Mouse (Mus musculus) right cerebral cortex, postnatal 36 days (tissue): ENCODE measurements around the gene Dus3l.

Experiments used
- DNase-seq, 2 experiments: peaks; one replicate each; pipeline ENCODE4 v3.0.0; 2022; ENCODE audit warnings: low spot score in 2 of 2, mixed read lengths in 1 of 2

The Dus3l gene

DNA sequence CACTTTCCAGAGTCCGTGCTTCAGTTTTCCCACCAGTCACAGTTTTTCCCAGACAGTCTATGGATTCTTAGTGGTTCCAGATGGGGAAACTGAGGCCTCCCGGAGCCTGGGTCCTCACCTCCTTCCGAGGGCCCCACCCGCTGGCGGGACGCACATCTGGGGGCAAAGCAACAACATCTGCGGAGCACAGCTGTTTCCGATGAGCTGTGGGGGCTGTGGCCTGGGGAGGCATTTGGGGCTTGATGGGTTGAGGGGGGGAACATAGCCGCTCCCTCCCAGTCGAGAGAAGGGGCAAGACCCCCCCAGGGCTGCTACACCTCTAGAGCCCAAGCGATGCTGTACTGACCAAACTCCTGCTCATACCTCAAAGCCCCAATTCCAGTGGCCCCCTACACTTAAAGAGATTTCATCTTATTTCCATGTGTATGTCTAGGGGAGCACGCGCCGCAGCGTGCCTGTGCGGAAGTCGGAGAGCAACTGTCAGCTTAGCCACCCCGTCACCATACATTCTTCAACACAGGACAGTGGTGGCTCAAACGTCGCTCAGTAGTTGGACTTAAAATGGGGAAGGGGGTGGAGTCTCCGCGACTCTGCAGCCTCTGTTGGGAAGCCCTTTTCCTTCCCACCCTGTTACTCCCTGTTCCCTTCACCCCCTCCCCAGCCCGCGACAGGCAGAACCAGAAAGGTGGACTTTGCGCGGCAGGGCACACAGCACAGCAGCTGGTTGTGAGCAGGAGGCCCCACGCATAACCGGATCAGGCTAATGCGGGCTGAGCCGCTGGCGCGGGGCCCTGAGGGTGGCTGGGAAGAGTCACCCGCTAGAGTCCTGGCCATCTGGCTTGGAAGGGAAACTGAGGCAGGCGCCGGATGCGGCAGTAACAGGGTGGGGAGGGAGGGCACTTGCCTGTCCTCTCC, 10.0 kb upstream of the Dus3l start:
- DNase-seq, result no peak

DNA sequence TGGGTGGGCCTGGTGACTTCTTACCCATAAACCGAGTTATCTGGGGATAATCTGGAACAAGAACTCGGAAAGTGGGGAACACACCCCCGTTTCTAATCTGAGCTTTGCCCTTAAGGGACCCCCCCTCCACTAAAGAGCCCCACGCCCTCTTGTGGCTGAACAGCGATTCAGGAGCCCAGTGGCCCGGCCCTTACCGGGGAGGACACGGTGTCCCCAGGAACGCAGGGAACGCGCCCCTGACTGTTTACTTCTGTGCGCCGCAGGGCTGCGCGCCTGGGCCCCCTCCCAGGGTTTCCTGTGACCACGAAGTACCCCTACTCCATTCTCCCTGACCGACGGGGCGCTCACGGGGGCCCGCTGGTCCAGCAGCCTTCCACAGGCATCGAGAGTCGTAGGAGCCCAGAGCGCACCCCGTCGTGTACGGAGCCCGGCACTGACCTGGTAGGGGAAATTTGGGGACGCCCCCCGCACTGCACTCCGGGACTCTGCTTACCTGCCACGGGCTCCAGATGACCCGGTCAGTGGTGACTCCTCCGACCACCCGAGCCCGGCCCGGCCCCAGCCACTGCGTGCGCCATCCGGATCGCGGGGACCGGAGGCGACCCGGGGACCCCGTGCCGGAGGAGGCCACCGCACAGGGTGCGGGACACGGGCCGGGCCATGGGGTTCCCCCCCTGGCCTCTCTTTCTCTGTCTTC, 7.7 kb upstream of the Dus3l start:
- no peak for DNase-seq

DNA sequence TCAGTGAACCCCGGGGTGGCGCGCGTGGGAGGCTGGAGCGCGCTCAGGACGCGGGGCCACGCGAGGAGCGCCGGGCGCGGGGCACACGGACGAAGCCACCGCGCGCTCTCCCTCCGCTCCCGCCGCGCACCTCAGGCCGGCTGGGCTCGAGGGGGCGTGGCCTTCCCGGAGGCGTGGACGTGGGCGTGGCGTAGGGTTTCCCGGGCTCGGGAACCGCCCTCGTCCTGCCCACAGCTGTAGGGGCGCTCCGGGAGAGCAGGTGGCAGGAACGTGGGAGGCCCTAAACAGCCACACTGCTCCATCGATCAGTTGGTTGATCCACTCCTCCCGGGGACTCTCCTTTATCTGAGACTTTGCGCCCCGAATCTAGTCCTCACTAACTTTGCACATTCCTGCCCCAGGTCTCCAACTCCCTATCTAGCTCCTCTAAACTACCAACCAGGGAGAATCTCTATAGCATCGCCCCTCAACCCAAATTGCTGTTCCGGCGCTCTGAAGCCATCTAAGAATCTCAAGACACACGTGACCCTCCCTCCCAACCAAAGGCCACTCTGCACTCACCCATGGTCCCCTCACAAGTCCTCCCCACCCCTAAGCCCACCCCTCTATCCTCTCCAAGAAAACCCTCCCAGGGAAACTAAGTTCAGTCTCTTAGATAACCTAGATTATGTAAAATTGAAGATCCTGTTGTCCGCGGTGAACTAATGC, 7.0 kb upstream of the Dus3l start, which contains the start of gene Nrtn:
Gene Nrtn (minus strand): TSS at position 115 of the 708 bp plus-strand sequence.
- no peak for DNase-seq

DNA sequence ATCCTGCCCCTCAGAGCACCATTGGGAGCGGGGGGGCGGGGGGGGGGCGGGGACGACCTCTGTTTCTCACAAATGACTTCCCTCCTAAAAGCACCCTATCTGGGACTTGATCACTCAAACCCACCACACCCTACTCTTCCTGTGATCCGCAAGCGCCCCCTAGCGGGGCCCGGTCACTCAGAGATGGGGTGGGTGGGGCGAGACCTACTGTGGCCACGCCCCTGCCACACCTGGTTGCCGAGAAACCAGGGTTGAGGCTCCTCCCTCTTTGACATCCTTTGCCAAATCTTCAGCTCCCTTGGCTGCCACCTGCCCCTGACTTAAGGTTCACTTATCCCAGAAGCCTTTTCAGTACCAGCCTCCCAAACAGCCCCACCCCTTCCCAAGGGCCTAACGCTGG, 6.4 kb upstream of the Dus3l start:
- DNase-seq, result no peak

DNA sequence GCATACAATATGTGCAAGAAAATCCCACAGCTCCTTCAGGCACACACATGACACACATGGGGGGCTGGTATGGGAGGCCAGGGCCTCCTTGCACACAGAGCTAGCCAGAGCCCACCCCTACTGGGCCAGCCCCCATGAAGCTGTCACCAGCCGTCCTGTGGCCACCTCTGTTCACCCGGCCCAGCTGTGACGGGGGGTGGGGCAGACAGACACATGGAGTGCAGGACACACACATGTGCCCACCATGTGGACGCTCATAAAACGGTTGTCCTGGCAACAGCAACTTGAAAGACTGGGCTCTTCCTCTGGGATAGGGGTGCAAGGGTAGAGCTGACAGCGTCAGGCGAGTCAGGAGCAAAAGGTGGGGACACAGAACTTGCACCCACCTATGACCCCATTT, 5.3 kb upstream of the Dus3l start:
- DNase-seq, result no peak

DNA sequence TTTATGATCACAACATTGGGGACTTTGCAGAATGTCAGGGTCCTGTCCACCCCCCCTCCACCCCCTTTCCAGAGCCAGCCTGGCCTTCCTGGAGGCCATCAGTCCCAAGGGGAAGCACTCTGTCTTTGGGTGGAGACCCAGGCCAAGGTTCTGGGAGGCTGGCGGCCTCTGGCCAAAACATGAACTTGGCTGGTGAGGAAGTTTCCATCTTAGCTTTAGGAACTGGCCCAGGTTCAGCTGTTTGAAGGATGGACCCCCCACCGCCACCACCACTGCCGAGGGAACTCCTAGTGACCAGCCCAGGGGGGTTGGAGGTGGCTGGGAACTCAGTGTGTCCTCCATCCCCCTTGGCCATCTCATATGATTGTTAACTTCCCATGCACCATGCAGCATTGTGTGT, 3.5 kb upstream of the Dus3l start:
- no peak for DNase-seq

DNA sequence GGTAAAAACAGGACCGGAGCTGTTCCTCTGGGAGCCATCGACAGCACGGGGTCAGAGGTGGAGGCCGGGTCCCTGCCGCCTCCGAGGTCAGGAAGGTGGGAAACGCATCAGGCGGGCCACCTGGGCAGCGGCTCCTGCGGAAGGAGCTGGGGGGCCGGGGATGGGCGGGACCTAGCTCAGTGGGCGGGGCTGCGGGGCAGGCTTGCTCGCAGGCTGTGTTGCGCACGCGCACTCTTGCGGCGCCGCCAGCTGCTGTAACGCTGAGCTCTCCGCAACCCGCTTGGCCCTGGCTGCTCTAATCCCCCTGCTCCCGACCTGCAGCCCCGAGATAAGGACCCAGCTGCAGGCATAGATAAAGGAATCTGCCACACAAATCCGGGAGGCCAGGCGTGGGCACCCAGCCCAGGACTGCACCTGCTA, 2.6 kb upstream of the Dus3l start:
- DNase-seq, result peak; percentile 73 to 77

DNA sequence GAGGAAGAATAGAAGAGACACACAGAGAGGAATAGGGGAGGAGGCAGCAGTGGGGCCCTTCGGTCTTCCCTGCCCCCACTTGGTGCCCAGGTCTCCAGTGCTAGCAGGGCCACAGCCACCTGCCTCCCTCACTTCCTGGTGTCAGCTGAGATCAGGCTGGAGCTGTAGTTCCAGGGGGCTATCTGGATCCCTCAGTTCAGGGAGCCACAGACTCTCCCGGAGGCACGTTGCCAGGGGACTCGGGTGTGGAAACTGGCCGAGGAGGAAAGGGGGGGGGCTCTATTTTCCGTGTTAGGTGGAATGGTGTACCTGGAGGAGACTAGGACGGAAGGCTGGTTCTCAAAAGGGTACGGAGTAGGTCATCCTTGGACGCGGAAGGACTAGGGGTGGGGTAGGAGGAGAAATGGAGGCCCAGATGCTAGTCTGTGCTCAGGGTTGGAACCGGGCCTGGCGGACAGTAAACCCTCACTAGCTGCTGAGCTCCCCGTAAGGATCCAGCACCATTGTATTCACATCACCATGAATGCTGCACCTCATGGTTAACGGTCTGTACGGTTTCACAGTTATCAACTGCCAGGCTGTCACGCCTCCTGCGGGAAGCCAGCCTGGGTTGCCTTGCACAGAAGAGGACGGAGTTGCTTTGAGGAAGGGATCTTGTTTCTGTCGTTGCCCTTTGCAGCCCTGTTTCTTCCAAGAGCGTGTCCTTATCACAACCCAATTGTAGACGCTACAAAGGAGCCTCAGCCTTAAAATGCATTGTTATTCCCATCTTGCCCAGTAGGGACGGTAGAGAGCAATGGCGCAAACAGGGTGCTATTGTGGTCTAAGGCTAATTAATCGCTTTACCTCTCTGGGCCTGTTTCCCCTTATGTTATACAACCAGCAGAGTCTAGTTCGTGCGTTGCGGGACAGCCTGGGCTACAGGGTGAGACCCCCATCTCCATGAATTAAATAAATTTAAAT, 1.5 kb upstream of the Dus3l start:
- no peak for DNase-seq

DNA sequence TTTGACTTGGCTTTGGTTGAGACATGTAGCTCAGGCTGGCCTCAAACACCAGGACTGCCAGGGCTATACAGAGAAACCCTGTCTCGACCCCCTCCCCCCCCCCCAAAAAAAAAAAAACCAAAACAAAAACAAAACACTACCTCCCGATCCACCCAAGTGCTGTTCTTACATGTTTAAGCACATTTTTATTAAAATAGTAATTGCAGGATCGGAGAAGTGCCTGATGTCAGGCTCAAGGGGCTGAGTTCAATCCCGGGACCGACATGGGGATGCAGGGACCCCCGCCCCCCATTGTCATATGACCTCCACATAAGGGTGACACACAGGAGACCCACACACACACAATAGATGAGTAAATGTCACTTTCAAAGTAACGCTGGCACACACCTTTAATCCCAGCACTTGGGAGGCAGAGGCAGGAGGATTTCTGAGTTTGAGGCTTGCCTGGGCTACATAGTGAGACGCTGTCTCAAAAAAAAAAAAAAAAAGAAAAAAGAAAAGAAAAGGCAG, 761 bp upstream of the Dus3l start:
- no peak for DNase-seq

DNA sequence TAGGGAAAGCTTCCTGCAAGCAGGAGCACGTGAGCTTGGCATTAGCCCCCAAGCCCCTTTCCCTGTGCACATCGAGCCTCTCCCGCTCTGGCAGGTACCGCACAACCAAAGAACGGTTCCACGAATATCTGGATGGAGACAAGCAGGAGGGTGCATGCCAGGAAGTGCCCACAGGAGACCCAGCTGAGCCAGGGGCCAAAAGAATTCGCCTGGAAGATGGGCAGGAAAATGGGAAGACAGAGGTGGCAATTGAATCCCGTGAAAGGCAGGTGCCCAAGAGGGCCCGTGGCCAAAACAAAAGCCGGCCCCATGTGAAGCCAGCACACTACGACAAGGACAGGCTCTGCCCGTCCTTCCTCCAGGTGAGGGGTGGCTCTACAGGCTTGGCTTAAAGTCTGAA, 874 bp downstream of the Dus3l start:
- DNase-seq, result no peak

DNA sequence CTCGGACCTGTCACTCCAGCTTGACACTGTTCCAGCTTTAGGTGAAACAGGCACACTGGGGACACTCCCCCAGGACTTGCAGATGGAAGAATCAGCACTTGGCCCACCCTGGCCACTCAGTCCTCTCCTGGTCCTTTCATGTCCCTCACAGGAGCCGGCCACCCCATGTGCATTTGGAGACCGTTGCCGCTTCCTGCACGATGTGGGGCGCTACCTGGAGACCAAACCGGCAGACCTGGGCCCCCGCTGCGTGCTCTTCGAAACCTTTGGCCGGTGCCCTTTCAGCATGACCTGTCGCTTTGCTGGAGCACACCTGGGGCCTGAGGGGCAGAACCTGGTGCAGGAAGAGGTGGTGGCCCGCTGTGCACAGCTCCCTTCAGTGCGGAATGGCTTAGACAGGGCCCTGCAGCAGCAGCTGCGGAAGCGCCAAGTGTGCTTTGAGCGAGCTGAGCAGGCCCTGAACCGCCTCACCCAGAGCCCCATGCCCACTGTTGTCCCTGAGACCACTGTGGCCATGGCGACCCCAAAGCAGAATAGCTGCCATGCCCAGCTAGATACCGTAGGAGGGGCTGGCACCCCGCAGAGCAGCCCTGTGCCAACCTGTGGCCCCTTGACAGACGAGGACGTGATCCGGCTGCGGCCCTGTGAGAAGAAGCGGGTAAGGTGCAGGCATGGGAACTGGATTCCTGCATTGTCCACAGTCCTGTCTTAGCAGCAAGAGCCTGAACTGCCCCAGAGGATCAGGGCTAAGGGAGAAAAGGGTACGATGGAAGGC, 2.3 kb downstream of the Dus3l start:
- no peak for DNase-seq

DNA sequence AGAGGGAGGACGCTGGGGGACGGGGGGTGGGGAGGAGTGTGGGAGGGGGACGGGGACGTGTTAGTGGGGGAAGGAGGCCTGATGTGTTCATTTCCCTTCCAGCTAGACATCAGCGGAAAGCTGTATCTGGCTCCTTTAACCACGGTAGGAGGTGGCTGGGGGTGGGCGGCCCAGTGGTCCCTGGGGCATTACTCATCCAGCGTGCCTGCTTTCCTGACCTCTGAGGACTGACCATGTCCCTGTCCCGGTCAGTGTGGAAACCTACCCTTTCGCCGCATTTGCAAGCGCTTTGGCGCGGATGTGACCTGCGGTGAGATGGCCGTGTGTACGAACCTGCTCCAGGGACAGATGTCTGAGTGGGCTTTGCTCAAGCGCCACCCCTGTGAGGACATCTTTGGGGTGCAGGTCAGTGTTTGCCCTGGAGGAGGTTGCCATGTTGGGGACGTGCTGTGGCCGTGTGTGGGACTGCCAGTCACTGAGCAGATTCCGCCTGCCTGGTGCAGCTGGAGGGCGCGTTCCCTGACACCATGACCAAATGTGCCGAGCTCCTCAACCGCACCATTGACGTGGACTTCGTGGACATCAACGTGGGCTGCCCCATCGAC, 3.1 kb downstream of the Dus3l start:
- DNase-seq, result no peak

DNA sequence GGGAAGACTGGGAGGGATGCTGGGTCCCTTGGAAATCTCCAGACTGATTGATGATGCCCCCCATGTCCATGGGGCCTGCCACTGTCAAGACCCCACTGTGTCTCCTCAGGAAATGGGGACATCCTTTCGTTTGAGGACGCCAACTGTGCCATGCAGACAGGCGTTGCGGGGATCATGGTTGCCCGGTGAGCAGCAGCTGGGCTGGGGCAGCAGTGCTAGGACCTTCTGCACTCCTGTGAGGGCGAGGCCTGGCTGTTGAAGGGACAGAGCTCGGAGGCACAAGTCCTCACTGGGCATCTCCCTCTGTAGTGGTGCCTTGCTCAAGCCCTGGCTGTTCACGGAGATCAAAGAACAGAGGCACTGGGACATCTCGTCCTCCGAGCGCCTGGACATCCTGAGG, 4.4 kb downstream of the Dus3l start:
- DNase-seq, result no peak

DNA sequence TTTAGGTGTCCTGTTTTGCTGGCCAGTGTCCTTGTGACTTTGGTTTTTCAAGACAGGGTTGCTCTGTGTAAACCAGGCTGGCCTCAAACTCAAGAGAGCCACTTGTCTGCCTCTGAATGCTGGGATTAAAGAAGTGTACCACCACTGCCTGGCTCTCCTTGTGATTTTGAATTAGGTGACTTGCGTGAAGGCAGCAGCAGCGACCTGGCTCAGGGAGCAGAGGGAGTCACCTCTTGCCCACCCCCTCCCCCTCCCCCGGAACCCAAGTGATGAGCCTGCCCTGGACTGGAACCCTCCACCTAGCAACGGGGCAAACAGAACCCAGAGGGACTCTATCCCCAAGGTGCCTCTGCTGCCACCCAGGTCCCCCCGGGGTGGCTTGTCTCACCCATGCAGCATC, 5.4 kb downstream of the Dus3l start, which contains the start of gene Prr22:
Gene Prr22 (plus strand): TSS at position 301 of the 400 bp plus-strand sequence.
- DNase-seq, result no peak

DNA sequence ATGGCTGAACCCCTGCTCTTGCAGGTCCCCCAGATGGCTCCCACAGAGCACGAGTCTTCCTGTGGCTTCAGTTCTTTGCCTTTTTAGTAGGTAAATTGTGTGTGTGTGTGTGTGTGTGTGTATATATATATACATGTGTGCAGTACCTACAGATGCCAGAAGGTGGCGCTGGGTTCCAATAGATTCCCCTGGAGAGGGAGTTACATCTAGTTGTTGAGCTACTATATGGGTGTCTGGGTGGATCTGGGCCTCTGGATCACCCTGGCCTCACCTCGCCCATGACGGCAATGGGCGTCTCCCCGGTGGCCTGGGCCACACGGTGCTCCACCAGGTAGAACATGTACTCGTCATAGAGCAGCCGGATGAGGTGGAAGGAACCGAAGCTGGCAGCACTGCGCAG, 13.0 kb downstream of the Dus3l start:
- no peak for DNase-seq

DNA sequence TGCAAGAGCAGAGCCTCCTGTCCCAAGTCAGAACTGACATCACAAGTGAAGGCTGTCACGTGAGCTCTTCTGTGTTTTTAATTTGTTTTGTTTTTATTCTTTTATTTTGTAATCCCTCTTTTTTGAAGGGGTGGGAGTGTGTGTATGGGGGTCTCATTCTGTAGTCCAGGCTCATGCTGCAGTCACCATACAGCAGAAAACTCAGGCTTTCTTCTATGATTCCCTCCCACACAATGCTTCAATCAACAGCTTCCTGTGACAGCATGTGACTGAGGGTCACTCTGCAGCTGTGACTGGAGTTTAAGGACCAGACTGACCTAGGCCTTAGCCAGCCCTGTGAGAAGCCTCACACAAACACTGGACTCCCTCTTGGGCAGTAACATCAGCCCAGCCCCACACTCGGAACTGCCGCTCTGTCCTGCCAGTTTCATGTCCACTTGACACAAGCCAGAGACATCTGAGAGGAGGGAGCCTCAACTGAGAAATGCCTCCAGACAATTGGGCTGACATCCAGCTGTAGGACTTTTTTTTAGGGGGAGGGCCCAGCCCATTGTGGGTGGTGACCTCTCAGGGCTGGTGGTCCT, 14.3 kb downstream of the Dus3l start:
- no peak for DNase-seq

DNA sequence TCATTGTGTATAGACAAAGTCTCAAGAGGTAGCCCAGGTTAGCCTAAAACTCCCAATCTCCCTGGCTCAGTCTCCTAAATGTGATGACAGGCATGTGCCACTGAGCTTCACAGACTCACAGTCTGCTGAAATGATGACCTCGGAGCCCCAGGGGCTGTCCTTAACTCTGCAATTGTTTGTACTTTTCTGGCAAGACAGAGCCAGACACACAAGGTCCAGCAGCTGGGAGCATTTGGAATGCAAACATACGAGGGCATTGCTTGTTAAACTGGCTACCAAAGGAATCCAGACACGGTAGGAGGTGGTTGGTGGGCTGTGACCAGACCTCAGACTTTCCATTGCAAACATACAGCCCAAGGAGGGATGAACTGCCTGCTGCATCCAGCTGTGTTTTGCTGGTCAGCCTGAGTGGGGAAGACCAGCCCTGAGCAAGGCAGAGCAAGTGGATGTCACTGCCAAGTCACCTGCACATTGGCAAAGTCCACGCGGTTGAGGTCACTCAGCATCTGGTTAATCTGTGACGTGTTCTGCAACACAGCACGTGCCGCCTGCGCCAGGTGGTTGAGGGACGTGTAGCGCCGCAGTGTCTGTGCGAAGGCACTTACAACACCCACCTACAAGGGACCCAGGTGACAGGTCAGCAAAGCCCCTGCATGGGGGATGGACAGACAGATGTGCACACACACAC, 15.9 kb downstream of the Dus3l start:
- DNase-seq, result no peak

DNA sequence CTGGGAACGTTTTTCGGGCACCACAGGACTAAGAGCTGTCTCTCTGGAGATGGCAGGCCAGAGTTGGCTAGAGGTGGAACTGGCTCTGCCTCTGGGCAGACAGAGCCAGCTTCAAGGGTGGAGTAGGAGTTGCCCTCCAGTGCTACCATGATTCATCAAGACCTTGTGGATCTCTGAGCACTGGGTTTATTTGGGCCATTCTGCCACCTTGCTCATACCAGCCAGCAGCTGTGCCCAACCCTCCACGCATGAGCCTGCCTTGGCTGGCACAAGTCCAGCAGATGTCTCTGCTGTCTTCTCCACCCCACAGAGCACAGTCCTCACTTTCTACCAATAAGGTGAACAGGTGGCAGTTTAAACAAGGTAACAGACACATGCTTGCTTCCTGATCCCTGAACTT, 24.3 kb downstream of the Dus3l start:
- no peak for DNase-seq

DNA sequence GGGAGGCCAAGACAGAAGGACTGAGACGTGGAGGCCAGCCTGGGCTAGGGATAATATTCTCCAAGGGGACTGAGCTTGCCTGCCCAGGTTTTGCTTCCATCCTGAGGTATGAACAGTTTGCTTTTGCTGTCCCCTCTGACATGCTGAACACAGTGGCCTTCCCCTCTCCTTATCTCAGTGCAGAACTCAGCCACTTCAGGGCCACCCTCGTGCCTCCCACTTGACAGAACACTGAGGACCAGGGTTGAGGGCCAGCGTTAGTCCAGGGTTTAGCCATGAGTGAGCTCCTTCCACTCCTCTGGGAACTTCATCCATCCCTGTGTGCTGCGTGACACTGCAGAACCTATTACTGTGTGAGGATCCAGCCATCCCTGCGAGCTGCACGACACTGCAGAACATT, 24.7 kb downstream of the Dus3l start:
- DNase-seq, result no peak
